ENCODE assay signal across 32 mouse cellular contexts in the genomic region with DNA sequence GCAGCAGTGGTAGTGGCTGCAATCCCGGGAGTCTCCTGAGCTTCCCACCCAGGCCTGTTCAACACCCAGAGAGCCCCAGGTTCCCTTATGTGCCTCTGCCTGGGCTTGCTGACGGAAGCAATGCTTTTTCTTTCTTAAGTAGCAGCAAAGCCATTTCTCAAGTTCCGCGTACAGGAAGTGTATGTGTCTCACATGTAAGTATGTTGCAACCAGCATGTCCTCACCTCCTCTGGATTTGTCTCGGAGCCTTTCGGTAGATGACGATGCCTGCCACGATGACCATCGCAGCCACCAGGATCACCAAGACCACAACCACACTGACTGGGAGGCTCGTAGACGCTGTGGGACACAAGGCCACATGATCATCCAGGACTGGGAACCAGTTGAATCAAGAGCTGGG. TPM values are rescaled to one million over a fixed set of nuclear protein-coding genes. Genes with fewer than 3 reads are reported as not detected.
DNase-seq lines count a peak whose midpoint lies in the region; ATAC-seq lines count a peak whose summit lies in the region.
"Had no signal": no experiment of that assay in that cellular context is flagged by ENCODE, and none has a peak within 500 bp of the region (broad histone marks: within the 10 kb centered on the region; RNA-seq: fewer than 3 reads in every experiment).

No protein-coding gene starts in this region.

- ATAC-seq in liver, embryonic 15.5 days (ENCODE audit: insufficient read depth) = no peak
- ATAC-seq in liver, embryonic 12.5 days = no peak
- no peak for ATAC-seq in midbrain, embryonic 11.5 days (ENCODE audit: low FRiP score)
- ATAC-seq in midbrain, embryonic 16.5 days = no peak
- ATAC-seq in megakaryocyte progenitor cell, adult 5-6 weeks (replicated peaks; ENCODE audit: poor library complexity) = peak; percentile 88
- ATAC-seq: forebrain, postnatal 0 days; midbrain, embryonic 13.5 days; Patski had no signal

- H3K27ac ChIP-seq in liver, embryonic 15.5 days (replicated peaks) = peak overlapping the region; percentile 41; the same call in 1 of the 2 replicates
- H3K27ac ChIP-seq in liver, embryonic 12.5 days = no peak overlapping the region
- H3K27ac ChIP-seq in midbrain, embryonic 11.5 days (ENCODE audit: low read depth, low read length) = no peak overlapping the region
- no peak overlapping the region for H3K27ac ChIP-seq in midbrain, embryonic 16.5 days (ENCODE audit: low read length)
- H3K27ac ChIP-seq in hindbrain, embryonic 10.5 days = no peak overlapping the region
- H3K27ac ChIP-seq: embryonic facial prominence, embryonic 12.5 days; heart, embryonic 15.5 days; hindbrain, embryonic 15.5 days; liver, embryonic 13.5 days; midbrain, embryonic 13.5 days; neural tube, embryonic 13.5 days had no signal

- DNase-seq in midbrain, embryonic 11.5 days (ENCODE audit: low spot score, missing footprints) = peak; percentile 19
- no peak for DNase-seq in adrenal gland, postnatal 10 days
- no peak for DNase-seq in MN1 (ENCODE audit: low spot score)
- DNase-seq in hindbrain, embryonic 10.5 days (ENCODE audit: low spot score) = no peak
- DNase-seq: cerebellum, adult 18-20 months; cerebellum, postnatal 14 days; forebrain, postnatal 0 days; gastrocnemius, postnatal 36 days; heart, postnatal 36 days; kidney, adult 8-10 months; kidney, postnatal 10 days; layer of hippocampus, postnatal 36 days; liver, embryonic 13.5 days had no signal

- no peak overlapping the region for H3K4me2 ChIP-seq in liver, embryonic 15.5 days
- H3K4me2 ChIP-seq in liver, embryonic 12.5 days = no peak overlapping the region
- no peak overlapping the region for H3K4me2 ChIP-seq in midbrain, embryonic 11.5 days
- H3K4me2 ChIP-seq in midbrain, embryonic 16.5 days (ENCODE audit: low read length) = no peak overlapping the region
- H3K4me2 ChIP-seq: embryonic facial prominence, embryonic 12.5 days; heart, embryonic 15.5 days; hindbrain, embryonic 15.5 days; liver, embryonic 13.5 days; midbrain, embryonic 13.5 days; neural tube, embryonic 13.5 days had no signal

- no peaks in the 10 kb centered on the region for H3K4me1 ChIP-seq in liver, embryonic 15.5 days (replicated peaks)
- peaks cover 4% of the 10 kb centered on the region; the same call in 1 of the 2 replicates for H3K4me1 ChIP-seq in liver, embryonic 12.5 days
- H3K4me1 ChIP-seq in midbrain, embryonic 11.5 days (ENCODE audit: control insufficient read depth, insufficient read depth, low read length) = no peaks in the 10 kb centered on the region
- H3K4me1 ChIP-seq in midbrain, embryonic 16.5 days (ENCODE audit: control insufficient read depth, insufficient read depth, low read length) = no peaks in the 10 kb centered on the region
- no peaks in the 10 kb centered on the region for H3K4me1 ChIP-seq in hindbrain, embryonic 10.5 days (replicated peaks)
- H3K4me1 ChIP-seq: embryonic facial prominence, embryonic 12.5 days; liver, embryonic 13.5 days; midbrain, embryonic 13.5 days; neural tube, embryonic 13.5 days had no signal

- H3K4me3 ChIP-seq in liver, embryonic 15.5 days (replicated peaks) = no peak overlapping the region
- H3K4me3 ChIP-seq in liver, embryonic 12.5 days = no peak overlapping the region
- H3K4me3 ChIP-seq in midbrain, embryonic 11.5 days (ENCODE audit: low read depth, low read length) = no peak overlapping the region
- no peak overlapping the region for H3K4me3 ChIP-seq in midbrain, embryonic 16.5 days (ENCODE audit: low read depth, low read length)
- no peak overlapping the region for H3K4me3 ChIP-seq in hindbrain, embryonic 10.5 days
- H3K4me3 ChIP-seq: embryonic facial prominence, embryonic 12.5 days; heart, embryonic 15.5 days; hindbrain, embryonic 15.5 days; liver, embryonic 13.5 days; midbrain, embryonic 13.5 days; myocyte; neural tube, embryonic 13.5 days had no signal

- no peaks in the 10 kb centered on the region for H3K36me3 ChIP-seq in liver, embryonic 15.5 days (replicated peaks)
- no peaks in the 10 kb centered on the region for H3K36me3 ChIP-seq in liver, embryonic 12.5 days
- no peaks in the 10 kb centered on the region for H3K36me3 ChIP-seq in midbrain, embryonic 11.5 days (ENCODE audit: control insufficient read depth, insufficient read depth, low read length)
- H3K36me3 ChIP-seq in midbrain, embryonic 16.5 days (ENCODE audit: control insufficient read depth, insufficient read depth, low read length) = no peaks in the 10 kb centered on the region; the same call in 1 of the 2 replicates
- H3K36me3 ChIP-seq in hindbrain, embryonic 10.5 days = peaks cover 11% of the 10 kb centered on the region
- H3K36me3 ChIP-seq: embryonic facial prominence, embryonic 12.5 days; heart, embryonic 15.5 days; hindbrain, embryonic 15.5 days; liver, embryonic 13.5 days had no signal

- H3K9ac ChIP-seq in liver, embryonic 15.5 days = no peak overlapping the region
- no peak overlapping the region for H3K9ac ChIP-seq in liver, embryonic 12.5 days
- H3K9ac ChIP-seq in midbrain, embryonic 11.5 days (ENCODE audit: low read length) = no peak overlapping the region
- H3K9ac ChIP-seq in midbrain, embryonic 16.5 days (ENCODE audit: low read depth, low read length) = no peak overlapping the region
- H3K9ac ChIP-seq: embryonic facial prominence, embryonic 12.5 days; forebrain, postnatal 0 days; heart, embryonic 15.5 days; hindbrain, embryonic 15.5 days; liver, embryonic 13.5 days; midbrain, embryonic 13.5 days; neural tube, embryonic 13.5 days had no signal

- no peaks in the 10 kb centered on the region for H3K27me3 ChIP-seq in liver, embryonic 15.5 days
- H3K27me3 ChIP-seq in liver, embryonic 12.5 days (replicated peaks) = peaks cover 4% of the 10 kb centered on the region; the same call in 1 of the 2 replicates
- H3K27me3 ChIP-seq in midbrain, embryonic 11.5 days (ENCODE audit: control insufficient read depth, insufficient read depth, low read length) = peaks cover 2% of the 10 kb centered on the region; the same call in 1 of the 2 replicates
- no peaks in the 10 kb centered on the region for H3K27me3 ChIP-seq in midbrain, embryonic 16.5 days (ENCODE audit: control insufficient read depth, insufficient read depth, low read depth, low read length)
- H3K27me3 ChIP-seq in hindbrain, embryonic 10.5 days (ENCODE audit: insufficient read depth, poor library complexity, severe bottlenecking) = peaks cover 7% of the 10 kb centered on the region
- H3K27me3 ChIP-seq: embryonic facial prominence, embryonic 12.5 days; hindbrain, embryonic 15.5 days; liver, embryonic 13.5 days; neural tube, embryonic 13.5 days; Patski had no signal

- 73% methylated on average over 11 of the region's 11 CpGs for WGBS in liver, embryonic 15.5 days (ENCODE audit: insufficient replicate concordance)
- 80% methylated on average over 11 of the region's 11 CpGs for WGBS in liver, embryonic 12.5 days (ENCODE audit: insufficient replicate concordance)
- 90% methylated on average over 11 of the region's 11 CpGs for WGBS in midbrain, embryonic 11.5 days
- 96% methylated on average over 11 of the region's 11 CpGs for WGBS in midbrain, embryonic 16.5 days
- 91% methylated on average over 11 of the region's 11 CpGs for WGBS in hindbrain, embryonic 10.5 days

- H3K9me3 ChIP-seq in liver, embryonic 15.5 days (replicated peaks) = no peaks in the 10 kb centered on the region
- no peaks in the 10 kb centered on the region for H3K9me3 ChIP-seq in liver, embryonic 12.5 days (replicated peaks)
- H3K9me3 ChIP-seq in midbrain, embryonic 11.5 days (ENCODE audit: control insufficient read depth, low read length) = no peaks in the 10 kb centered on the region
- no peaks in the 10 kb centered on the region for H3K9me3 ChIP-seq in midbrain, embryonic 16.5 days (replicated peaks; ENCODE audit: control insufficient read depth, low read length, poor library complexity, severe bottlenecking)
- no peaks in the 10 kb centered on the region for H3K9me3 ChIP-seq in hindbrain, embryonic 10.5 days
- H3K9me3 ChIP-seq: embryonic facial prominence, embryonic 12.5 days; heart, embryonic 15.5 days; hindbrain, embryonic 15.5 days; liver, embryonic 13.5 days; midbrain, embryonic 13.5 days; neural tube, embryonic 13.5 days had no signal

RNA-seq across cellular contexts. Expression of gene 6430531B16Rik, which starts 6.0 kb away (rescaled TPM):
- not detected in 2 replicates for polyA plus RNA-seq in liver, embryonic 15.5 days (2015; fragmentation: Nextera tagmentation; extraction: Ambion mirVana)
- not detected in 2 replicates for polyA plus RNA-seq in liver, embryonic 12.5 days (2016; fragmentation: Nextera tagmentation; extraction: Ambion mirVana)
- polyA plus RNA-seq in midbrain, embryonic 11.5 days (2014; fragmentation: Nextera tagmentation; extraction: Ambion mirVana) = 0.34 and 1.2 TPM in 2 replicates
- polyA plus RNA-seq in midbrain, embryonic 16.5 days (2015; fragmentation: Nextera tagmentation; extraction: Ambion mirVana) = 0.95 and 1.0 TPM in 2 replicates
- 0.10 and 0.27 TPM in 2 replicates for total RNA-seq in megakaryocyte progenitor cell, adult 5-6 weeks (2015)
- total RNA-seq in megakaryocyte progenitor cell, adult 5-6 weeks (2017) = 0.57 TPM in 1 of 2 replicates, not detected in the other
- total RNA-seq in adrenal gland, postnatal 10 days (2021) = under 1 TPM in 1 of 2 experiments, not detected in 1; 0.39 TPM
- 1.0 and 1.1 TPM in 2 replicates for polyA plus RNA-seq in hindbrain, embryonic 10.5 days (2016; fragmentation: Nextera tagmentation; extraction: Ambion mirVana)
- total RNA-seq: adrenal gland, adult 18-20 months; gastrocnemius, postnatal 36 days; heart, postnatal 36 days had no signal
- polyA plus RNA-seq: heart, embryonic 15.5 days; intestine, embryonic 14.5 days; liver, embryonic 13.5 days had no signal

RNA-seq across cellular contexts. Expression of gene Adam8, which starts 7.9 kb away (rescaled TPM):
- 1.1 and 1.3 TPM in 2 replicates for polyA plus RNA-seq in liver, embryonic 15.5 days (2015; fragmentation: Nextera tagmentation; extraction: Ambion mirVana)
- 0.61 and 0.83 TPM in 2 replicates for polyA plus RNA-seq in liver, embryonic 12.5 days (2016; fragmentation: Nextera tagmentation; extraction: Ambion mirVana)
- polyA plus RNA-seq in midbrain, embryonic 11.5 days (2014; fragmentation: Nextera tagmentation; extraction: Ambion mirVana) = 1.8 TPM in 2 replicates
- polyA plus RNA-seq in midbrain, embryonic 16.5 days (2015; fragmentation: Nextera tagmentation; extraction: Ambion mirVana) = 3.0 and 3.9 TPM in 2 replicates
- total RNA-seq in megakaryocyte progenitor cell, adult 5-6 weeks (2015) = 1.3 and 1.9 TPM in 2 replicates
- total RNA-seq in megakaryocyte progenitor cell, adult 5-6 weeks (2017) = 1.3 and 1.7 TPM in 2 replicates
- 1 to 10 TPM; 1.9 to 2.9 TPM for total RNA-seq in adrenal gland, postnatal 10 days (2021)
- polyA plus RNA-seq in hindbrain, embryonic 10.5 days (2016; fragmentation: Nextera tagmentation; extraction: Ambion mirVana) = 2.4 and 4.1 TPM in 2 replicates

RNA-seq across cellular contexts. Expression of gene Utf1, which starts 40.9 kb away (rescaled TPM):
- polyA plus RNA-seq in liver, embryonic 15.5 days (2015; fragmentation: Nextera tagmentation; extraction: Ambion mirVana) = not detected in 2 replicates
- polyA plus RNA-seq in liver, embryonic 12.5 days (2016; fragmentation: Nextera tagmentation; extraction: Ambion mirVana) = not detected in 2 replicates
- not detected in 2 replicates for polyA plus RNA-seq in midbrain, embryonic 11.5 days (2014; fragmentation: Nextera tagmentation; extraction: Ambion mirVana)
- polyA plus RNA-seq in midbrain, embryonic 16.5 days (2015; fragmentation: Nextera tagmentation; extraction: Ambion mirVana) = not detected in 2 replicates
- not detected in 2 replicates for total RNA-seq in megakaryocyte progenitor cell, adult 5-6 weeks (2015)
- not detected in 2 replicates for total RNA-seq in megakaryocyte progenitor cell, adult 5-6 weeks (2017)
- under 1 TPM in 1 of 2 experiments, not detected in 1; 0.24 TPM for total RNA-seq in adrenal gland, postnatal 10 days (2021)
- not detected in 2 replicates for polyA plus RNA-seq in hindbrain, embryonic 10.5 days (2016; fragmentation: Nextera tagmentation; extraction: Ambion mirVana)
- total RNA-seq: adrenal gland, adult 18-20 months; adrenal gland, postnatal 4 days; forebrain, postnatal 0 days; gastrocnemius, postnatal 36 days; heart, postnatal 36 days; layer of hippocampus, adult 18-20 months; layer of hippocampus, postnatal 36 days; left cerebral cortex, postnatal 10 days had no signal
- polyA plus RNA-seq: forebrain, embryonic 11.5 days; forebrain, postnatal 0 days; heart, embryonic 15.5 days; hindbrain, embryonic 15.5 days; intestine, embryonic 14.5 days; limb, embryonic 11.5 days; liver, embryonic 13.5 days; midbrain, embryonic 13.5 days; myocyte; neural tube, embryonic 13.5 days; Patski; stomach, embryonic 14.5 days had no signal

RNA-seq across cellular contexts. Expression of gene Zfp511, which starts 51.7 kb away (rescaled TPM):
- polyA plus RNA-seq in liver, embryonic 15.5 days (2015; fragmentation: Nextera tagmentation; extraction: Ambion mirVana) = 17.4 and 19.6 TPM in 2 replicates
- 28.7 and 29.6 TPM in 2 replicates for polyA plus RNA-seq in liver, embryonic 12.5 days (2016; fragmentation: Nextera tagmentation; extraction: Ambion mirVana)
- 36.3 and 43.1 TPM in 2 replicates for polyA plus RNA-seq in midbrain, embryonic 11.5 days (2014; fragmentation: Nextera tagmentation; extraction: Ambion mirVana)
- 55.9 and 56.5 TPM in 2 replicates for polyA plus RNA-seq in midbrain, embryonic 16.5 days (2015; fragmentation: Nextera tagmentation; extraction: Ambion mirVana)
- 32.2 and 34.8 TPM in 2 replicates for total RNA-seq in megakaryocyte progenitor cell, adult 5-6 weeks (2015)
- total RNA-seq in megakaryocyte progenitor cell, adult 5-6 weeks (2017) = 21.0 and 21.1 TPM in 2 replicates
- total RNA-seq in adrenal gland, postnatal 10 days (2021) = 10 to 100 TPM; 14.0 to 18.1 TPM
- polyA plus RNA-seq in hindbrain, embryonic 10.5 days (2016; fragmentation: Nextera tagmentation; extraction: Ambion mirVana) = 48.3 and 53.1 TPM in 2 replicates

RNA-seq across cellular contexts. Expression of gene Tubgcp2, which starts 52.0 kb away (rescaled TPM):
- 21.4 and 23.2 TPM in 2 replicates for polyA plus RNA-seq in liver, embryonic 15.5 days (2015; fragmentation: Nextera tagmentation; extraction: Ambion mirVana)
- 36.6 and 38.3 TPM in 2 replicates for polyA plus RNA-seq in liver, embryonic 12.5 days (2016; fragmentation: Nextera tagmentation; extraction: Ambion mirVana)
- polyA plus RNA-seq in midbrain, embryonic 11.5 days (2014; fragmentation: Nextera tagmentation; extraction: Ambion mirVana) = 58.9 and 62.6 TPM in 2 replicates
- 58.0 and 61.0 TPM in 2 replicates for polyA plus RNA-seq in midbrain, embryonic 16.5 days (2015; fragmentation: Nextera tagmentation; extraction: Ambion mirVana)
- 24.0 and 25.8 TPM in 2 replicates for total RNA-seq in megakaryocyte progenitor cell, adult 5-6 weeks (2015)
- total RNA-seq in megakaryocyte progenitor cell, adult 5-6 weeks (2017) = 35.2 and 36.5 TPM in 2 replicates
- total RNA-seq in adrenal gland, postnatal 10 days (2021) = 10 to 100 TPM; 32.7 to 37.4 TPM
- polyA plus RNA-seq in hindbrain, embryonic 10.5 days (2016; fragmentation: Nextera tagmentation; extraction: Ambion mirVana) = 82.2 and 82.5 TPM in 2 replicates
